Mouse (Mus musculus): ENCODE results near the gene Igf1r. TPM values are rescaled to one million over a fixed set of nuclear protein-coding genes. Genes with fewer than 3 reads are reported as not detected.

Igf1r gene
- polyA plus RNA-seq, 1 experiment from 2014 or later: 25.2 TPM

Other genes with a start within 250 kb of the Igf1r start
- 1.8 and 1.9 TPM in 2 replicates for gene Synm, start 193.1 kb upstream of the Igf1r start, polyA plus RNA-seq (2015; fragmentation: Nextera tagmentation; extraction: Ambion mirVana)